Mouse (Mus musculus) thymus, adult 2 months (tissue): ENCODE data around the gene Abcg1.

Experiments
- CTCF ChIP-seq: fragments of 200-500 bp; IDR thresholded peaks from 2 replicates; pipeline ENCODE4 v1.5.1; 2012; ENCODE audit warnings: mild to moderate bottlenecking, control low read depth, low read length, moderate library complexity, borderline replicate concordance; ENCODE audit not compliant: control insufficient read depth, poor library complexity, insufficient read depth; ENCODE audit errors: extremely low read depth
- POLR2A ChIP-seq: fragments of 200-500 bp; IDR thresholded peaks from 2 replicates; pipeline ENCODE4 v1.6.1; 2012; ENCODE audit warnings: mild to moderate bottlenecking, low read length, control low read depth, moderate library complexity; ENCODE audit not compliant: control insufficient read depth, poor library complexity, insufficient read depth; ENCODE audit errors: extremely low read depth

GRCm38 (mm10) chr17:31019505-31019904 lies 38.0 kb upstream of the Abcg1 start:
- no peak for TF ChIP-seq CTCF
- TF ChIP-seq POLR2A = no peak
